Mouse (Mus musculus): ENCODE results near the gene Ptpn5. TPM values are rescaled to one million over a fixed set of nuclear protein-coding genes. Genes with fewer than 3 reads are reported as not detected.

Gene Ptpn5
- polyA plus RNA-seq, 1 experiment = not detected

- H3K4me1 ChIP-seq (ENCODE audit: control insufficient read depth, insufficient read depth, low read length) = no peaks in the 10 kb centered on the region
- H3K4me3 ChIP-seq (ENCODE audit: low read depth, low read length) = no peak overlapping the region
- no peaks in the 10 kb centered on the region for H3K36me3 ChIP-seq (ENCODE audit: control insufficient read depth, insufficient read depth, low read length, poor library complexity, severe bottlenecking)
- no peak overlapping the region for H3K27ac ChIP-seq (ENCODE audit: insufficient read depth, low read length)
- no peak overlapping the region for H3K9ac ChIP-seq (ENCODE audit: low read depth, poor library complexity, severe bottlenecking)
- no peaks in the 10 kb centered on the region for H3K27me3 ChIP-seq (ENCODE audit: control insufficient read depth, insufficient read depth, low read length, poor library complexity, severe bottlenecking)
- no peaks in the 10 kb centered on the region for H3K9me3 ChIP-seq (replicated peaks; ENCODE audit: control insufficient read depth, insufficient read depth, low read length, poor library complexity, severe bottlenecking)
- no peak for TF ChIP-seq POLR2A (IDR thresholded peaks at IDR 0.05; ENCODE audit: insufficient read depth, low read length)
These were observed 90.5 kb downstream of the Ptpn5 start for GRCm38 (mm10) chr7:47042823-47043490.

GRCm38 (mm10) chr7:47042121-47042520 is 91.4 kb downstream of the Ptpn5 start:
- no peak overlapping the region for H3K4me3 ChIP-seq (ENCODE audit: low read depth, low read length)
- H3K27ac ChIP-seq (ENCODE audit: insufficient read depth, low read length) = no peak overlapping the region
- H3K9ac ChIP-seq (ENCODE audit: low read depth, poor library complexity, severe bottlenecking) = no peak overlapping the region
- no peaks in the 10 kb centered on the region for H3K4me1 ChIP-seq (ENCODE audit: control insufficient read depth, insufficient read depth, low read length)
- H3K9me3 ChIP-seq (replicated peaks; ENCODE audit: control insufficient read depth, insufficient read depth, low read length, poor library complexity, severe bottlenecking) = no peaks in the 10 kb centered on the region
- no peaks in the 10 kb centered on the region for H3K36me3 ChIP-seq (ENCODE audit: control insufficient read depth, insufficient read depth, low read length, poor library complexity, severe bottlenecking)
- no peaks in the 10 kb centered on the region for H3K27me3 ChIP-seq (ENCODE audit: control insufficient read depth, insufficient read depth, low read length, poor library complexity, severe bottlenecking)
- TF ChIP-seq EP300 (IDR thresholded peaks at IDR 0.05; ENCODE audit: insufficient read depth, low read depth, low read length) (no peak), POLR2A (IDR thresholded peaks at IDR 0.05; ENCODE audit: insufficient read depth, low read length) (no peak), CTCF (IDR thresholded peaks at IDR 0.05; ENCODE audit: low read depth, low read length) (no peak)

GRCm38 (mm10) chr7:47041706-47042105 is 91.8 kb downstream of the Ptpn5 start:
- Histone ChIP-seq H3K9ac (ENCODE audit: low read depth, poor library complexity, severe bottlenecking) (no peak overlapping the region), H3K27me3 (ENCODE audit: control insufficient read depth, insufficient read depth, low read length, poor library complexity, severe bottlenecking) (no peaks in the 10 kb centered on the region), H3K9me3 (replicated peaks; ENCODE audit: control insufficient read depth, insufficient read depth, low read length, poor library complexity, severe bottlenecking) (no peaks in the 10 kb centered on the region), H3K4me3 (ENCODE audit: low read depth, low read length) (no peak overlapping the region), H3K36me3 (ENCODE audit: control insufficient read depth, insufficient read depth, low read length, poor library complexity, severe bottlenecking) (no peaks in the 10 kb centered on the region), H3K4me1 (ENCODE audit: control insufficient read depth, insufficient read depth, low read length) (no peaks in the 10 kb centered on the region), H3K27ac (ENCODE audit: insufficient read depth, low read length) (no peak overlapping the region)
- TF ChIP-seq POLR2A (IDR thresholded peaks at IDR 0.05; ENCODE audit: insufficient read depth, low read length) = no peak
- no peak for TF ChIP-seq EP300 (IDR thresholded peaks at IDR 0.05; ENCODE audit: insufficient read depth, low read depth, low read length)
- TF ChIP-seq CTCF (IDR thresholded peaks at IDR 0.05; ENCODE audit: low read depth, low read length) = no peak

- Histone ChIP-seq H3K27me3 (ENCODE audit: control insufficient read depth, insufficient read depth, low read length, poor library complexity, severe bottlenecking) (no peaks in the 10 kb centered on the region), H3K9me3 (replicated peaks; ENCODE audit: control insufficient read depth, insufficient read depth, low read length, poor library complexity, severe bottlenecking) (no peaks in the 10 kb centered on the region), H3K9ac (ENCODE audit: low read depth, poor library complexity, severe bottlenecking) (no peak overlapping the region), H3K27ac (ENCODE audit: insufficient read depth, low read length) (no peak overlapping the region), H3K4me1 (ENCODE audit: control insufficient read depth, insufficient read depth, low read length) (no peaks in the 10 kb centered on the region), H3K4me3 (ENCODE audit: low read depth, low read length) (no peak overlapping the region), H3K36me3 (ENCODE audit: control insufficient read depth, insufficient read depth, low read length, poor library complexity, severe bottlenecking) (no peaks in the 10 kb centered on the region)
- TF ChIP-seq CTCF (IDR thresholded peaks at IDR 0.05; ENCODE audit: low read depth, low read length) = no peak
- TF ChIP-seq EP300 (IDR thresholded peaks at IDR 0.05; ENCODE audit: insufficient read depth, low read depth, low read length) = no peak
- no peak for TF ChIP-seq POLR2A (IDR thresholded peaks at IDR 0.05; ENCODE audit: insufficient read depth, low read length)
These were observed 98.1 kb downstream of the Ptpn5 start for GRCm38 (mm10) chr7:47035426-47035825.

- H3K27me3 ChIP-seq (ENCODE audit: control insufficient read depth, insufficient read depth, low read length, poor library complexity, severe bottlenecking) = no peaks in the 10 kb centered on the region
- TF ChIP-seq EP300 (IDR thresholded peaks at IDR 0.05; ENCODE audit: insufficient read depth, low read depth, low read length) (no peak), POLR2A (IDR thresholded peaks at IDR 0.05; ENCODE audit: insufficient read depth, low read length) (no peak), CTCF (IDR thresholded peaks at IDR 0.05; ENCODE audit: low read depth, low read length) (no peak)
- H3K27ac ChIP-seq (ENCODE audit: insufficient read depth, low read length) = no peak overlapping the region
- no peaks in the 10 kb centered on the region for H3K9me3 ChIP-seq (replicated peaks; ENCODE audit: control insufficient read depth, insufficient read depth, low read length, poor library complexity, severe bottlenecking)
- no peak overlapping the region for H3K4me3 ChIP-seq (ENCODE audit: low read depth, low read length)
- H3K36me3 ChIP-seq (ENCODE audit: control insufficient read depth, insufficient read depth, low read length, poor library complexity, severe bottlenecking) = no peaks in the 10 kb centered on the region
- no peak overlapping the region for H3K9ac ChIP-seq (ENCODE audit: low read depth, poor library complexity, severe bottlenecking)
- no peaks in the 10 kb centered on the region for H3K4me1 ChIP-seq (ENCODE audit: control insufficient read depth, insufficient read depth, low read length)
These were observed 98.6 kb downstream of the Ptpn5 start for GRCm38 (mm10) chr7:47034785-47035384.

GRCm38 (mm10) chr7:47031371-47031770 is 102.1 kb downstream of the Ptpn5 start:
- no peaks in the 10 kb centered on the region for H3K27me3 ChIP-seq (ENCODE audit: control insufficient read depth, insufficient read depth, low read length, poor library complexity, severe bottlenecking)
- no peak overlapping the region for H3K27ac ChIP-seq (ENCODE audit: insufficient read depth, low read length)
- no peaks in the 10 kb centered on the region for H3K4me1 ChIP-seq (ENCODE audit: control insufficient read depth, insufficient read depth, low read length)
- no peaks in the 10 kb centered on the region for H3K36me3 ChIP-seq (ENCODE audit: control insufficient read depth, insufficient read depth, low read length, poor library complexity, severe bottlenecking)
- TF ChIP-seq POLR2A (IDR thresholded peaks at IDR 0.05; ENCODE audit: insufficient read depth, low read length) = no peak
- no peak for TF ChIP-seq EP300 (IDR thresholded peaks at IDR 0.05; ENCODE audit: insufficient read depth, low read depth, low read length)
- no peak for TF ChIP-seq CTCF (IDR thresholded peaks at IDR 0.05; ENCODE audit: low read depth, low read length)
- no peak overlapping the region for H3K4me3 ChIP-seq (ENCODE audit: low read depth, low read length)
- no peak overlapping the region for H3K9ac ChIP-seq (ENCODE audit: low read depth, poor library complexity, severe bottlenecking)
- H3K9me3 ChIP-seq (replicated peaks; ENCODE audit: control insufficient read depth, insufficient read depth, low read length, poor library complexity, severe bottlenecking) = no peaks in the 10 kb centered on the region

Data from ES-Bruce4 (cell line).